Mouse (Mus musculus): ENCODE data around the gene Rbp4.

Rbp4 gene

GRCm38 (mm10) chr19:38089358-38089757, 35.7 kb downstream of the Rbp4 start:
- no peak for DNase-seq (ENCODE audit: low spot score in 2 of 2)

- DNase-seq (ENCODE audit: low spot score in 2 of 2): peak in 1 of 2 experiments; percentile 11
These were observed 38.0 kb downstream of the Rbp4 start for GRCm38 (mm10) chr19:38086948-38087551.

- DNase-seq (ENCODE audit: low spot score in 2 of 2): no peak
These were observed 39.2 kb downstream of the Rbp4 start for GRCm38 (mm10) chr19:38085841-38086240.

- no peak for DNase-seq (ENCODE audit: low spot score in 2 of 2)
These were observed 42.1 kb downstream of the Rbp4 start for GRCm38 (mm10) chr19:38082931-38083525.

DNA sequence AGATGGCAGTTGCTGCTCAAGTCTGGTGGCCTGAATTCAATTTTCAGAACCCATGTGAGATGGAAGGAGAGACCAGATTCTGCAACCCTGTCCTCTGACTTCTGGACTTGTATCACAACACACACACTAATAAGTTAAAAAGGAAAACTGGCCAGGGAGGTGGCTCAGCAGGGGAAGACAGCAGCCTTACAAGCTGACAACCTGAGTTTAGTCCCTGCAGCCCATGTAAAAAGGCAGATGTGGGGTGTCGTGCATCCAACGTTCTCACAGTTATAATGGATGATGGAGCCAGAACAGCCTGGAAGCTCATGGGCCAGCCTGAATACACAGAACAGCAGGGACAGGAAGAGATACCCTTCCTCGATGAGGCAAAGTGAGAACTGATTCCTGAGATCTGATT, 43.7 kb downstream of the Rbp4 start:
- no peak for DNase-seq (ENCODE audit: low spot score in 2 of 2)

GRCm38 (mm10) chr19:38077851-38078540, 47.1 kb downstream of the Rbp4 start:
- no peak for DNase-seq (ENCODE audit: low spot score in 2 of 2)

DNA sequence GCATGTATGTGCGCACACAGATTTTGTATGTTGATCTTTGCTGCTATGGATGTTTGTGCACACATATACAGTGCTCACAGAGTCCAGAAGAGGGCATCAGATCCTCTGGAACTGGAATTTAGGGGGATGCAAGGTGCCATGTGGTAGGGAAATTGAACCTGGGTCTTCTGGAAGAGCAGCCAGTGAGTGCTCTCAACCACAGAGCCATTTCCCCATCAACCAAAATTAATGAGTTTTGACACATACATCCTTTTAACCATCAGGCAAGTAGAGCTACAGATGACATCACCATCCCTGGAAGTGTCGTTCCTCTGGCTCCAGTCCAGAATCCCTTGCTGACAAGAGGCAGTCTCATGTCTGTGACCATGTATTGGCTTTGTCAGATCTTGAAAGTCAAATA, 48.8 kb downstream of the Rbp4 start:
- DNase-seq (ENCODE audit: low spot score in 2 of 2): no peak

GRCm38 (mm10) chr19:38075051-38075450, 50.0 kb downstream of the Rbp4 start:
- no peak for DNase-seq (ENCODE audit: low spot score in 2 of 2)

DNA sequence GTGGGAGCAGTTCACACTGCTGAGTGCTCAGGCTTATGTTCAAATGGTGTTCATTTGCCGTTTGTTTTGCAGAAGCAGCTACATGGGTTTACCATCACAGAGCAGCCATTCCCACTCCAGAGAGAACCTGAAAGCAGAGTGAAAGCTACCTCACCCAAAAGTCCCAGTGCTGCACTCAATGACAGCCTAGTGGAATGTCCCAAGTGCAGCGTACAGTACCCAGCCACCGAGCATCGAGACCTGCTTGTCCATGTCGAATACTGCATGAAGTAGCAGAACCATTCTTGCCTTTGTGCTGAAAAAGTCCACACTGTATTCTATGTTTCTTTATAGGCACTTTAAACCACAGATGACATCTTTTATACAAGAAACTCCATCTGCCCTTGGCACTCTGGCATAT, 51.9 kb downstream of the Rbp4 start:
- DNase-seq (ENCODE audit: low spot score in 2 of 2): no peak
